Mouse (Mus musculus) kidney, postnatal 25 days (tissue): ENCODE data around the gene Sec14l1.

Experiments
- DNase-seq, 2 experiments: peaks; one replicate each; pipeline ENCODE4 v3.0.0; 2021; ENCODE audit warnings: mixed read lengths in 2 of 2

Sec14l1 gene

DNA sequence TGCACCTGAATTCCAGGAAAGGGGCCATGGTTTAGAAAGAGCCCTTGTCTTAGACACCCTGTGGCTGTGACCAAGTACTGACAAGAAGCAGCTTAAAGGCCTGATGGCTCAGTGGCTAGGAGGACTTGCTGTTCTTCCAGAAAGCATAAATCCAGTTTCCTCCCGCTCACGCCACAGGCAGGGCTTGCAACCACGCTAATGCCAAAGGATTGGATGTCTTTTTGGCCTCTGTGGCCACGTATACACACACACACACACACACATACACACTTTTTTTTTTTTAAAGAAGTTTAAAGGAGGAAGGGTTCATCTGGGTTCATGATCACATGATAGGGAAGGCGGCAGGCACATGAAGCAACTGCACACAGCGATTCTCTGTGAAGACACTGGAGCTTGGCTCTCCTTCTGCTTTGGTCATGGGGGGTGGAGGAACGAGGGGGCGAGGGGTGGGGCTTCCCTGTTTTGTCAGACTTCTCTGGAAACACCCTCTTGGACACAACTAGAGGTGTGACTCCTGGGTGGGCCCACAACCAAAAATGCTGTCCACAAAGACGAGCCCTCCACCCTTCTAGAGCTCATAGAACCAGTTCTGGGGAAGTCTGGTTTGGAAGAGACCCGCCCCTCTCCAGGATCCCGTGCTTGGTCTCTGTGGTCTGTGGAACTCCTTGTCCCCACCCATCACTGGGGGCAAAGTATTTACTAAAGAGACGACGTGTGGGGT lies 26.5 kb upstream of the Sec14l1 start:
- no peak for DNase-seq

DNA sequence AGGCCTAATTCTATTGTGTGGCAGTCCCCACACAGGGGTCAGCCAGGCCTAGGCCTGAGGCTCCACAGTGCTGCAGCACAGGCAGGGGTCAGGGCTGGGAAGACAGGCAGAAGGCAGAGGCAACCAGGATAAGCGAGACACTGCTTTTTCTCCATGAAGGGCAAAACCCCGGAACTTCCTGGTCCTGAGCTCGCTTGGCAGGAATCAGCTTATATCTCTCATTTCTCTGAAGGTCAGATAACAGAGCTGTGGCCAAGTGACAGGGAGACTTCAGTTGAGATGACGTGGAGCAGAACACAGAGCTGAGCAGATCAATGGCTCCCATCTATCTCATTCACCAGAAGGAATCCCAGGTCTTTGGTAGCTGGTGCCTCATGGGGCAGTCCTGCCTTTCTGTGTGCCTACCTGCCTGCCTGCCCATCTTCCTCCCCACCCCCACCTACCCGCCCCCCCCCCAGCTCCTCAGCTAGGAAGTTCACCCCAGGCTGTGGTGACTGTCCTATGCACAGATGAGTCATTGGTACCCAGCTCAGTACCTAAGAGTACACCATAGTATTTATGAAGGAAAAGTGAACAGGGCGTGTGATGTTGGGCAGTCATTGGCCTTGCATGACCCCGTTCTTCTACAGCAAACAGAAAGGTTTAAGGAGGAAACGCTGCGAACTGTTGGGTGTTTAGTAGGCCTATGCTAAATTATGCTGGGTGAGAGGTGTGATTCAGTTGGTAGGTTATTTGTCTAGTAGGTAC lies 25.1 kb upstream of the Sec14l1 start:
- no peak for DNase-seq

DNA sequence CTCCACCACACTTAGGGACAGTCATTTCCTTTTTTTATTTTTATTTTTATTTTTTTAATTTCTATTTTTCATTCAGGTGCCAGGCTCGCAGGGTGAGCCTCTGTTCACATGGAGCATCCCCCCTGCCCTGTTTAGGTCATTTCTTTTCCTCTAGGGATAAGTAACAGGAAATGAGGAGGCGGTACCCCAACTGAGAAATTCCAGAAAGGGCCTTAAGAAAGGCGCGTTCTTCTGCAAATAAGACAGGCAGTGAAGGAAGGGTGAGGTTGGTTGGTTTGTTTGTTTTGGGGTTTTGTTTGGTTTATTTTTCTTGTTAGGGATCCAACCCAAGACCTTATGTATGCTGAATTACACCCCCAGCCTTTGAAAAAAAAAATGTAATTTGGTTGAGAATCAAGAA lies 23.6 kb upstream of the Sec14l1 start:
- DNase-seq: no peak

DNA sequence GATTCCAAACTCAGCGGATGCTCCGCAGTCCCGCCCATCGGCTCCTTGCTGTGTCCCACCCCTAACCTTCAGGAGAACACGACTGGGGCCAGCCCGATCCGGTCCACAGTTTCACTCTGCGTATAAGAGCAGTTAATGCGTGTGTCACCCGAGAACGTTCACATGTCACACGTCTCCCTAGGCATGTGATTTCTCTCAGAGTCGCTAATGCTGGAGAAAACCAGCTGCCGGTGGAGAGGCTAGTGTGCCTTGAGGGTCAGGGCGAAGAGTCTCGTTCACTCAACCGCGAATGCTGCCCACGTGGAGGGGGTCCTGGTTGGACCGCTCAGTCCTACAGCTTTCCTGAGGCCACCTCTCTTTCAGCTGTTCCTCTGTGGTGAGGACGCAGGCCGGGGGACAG lies 23.1 kb upstream of the Sec14l1 start:
- DNase-seq: peak; percentile 67 to 91

DNA sequence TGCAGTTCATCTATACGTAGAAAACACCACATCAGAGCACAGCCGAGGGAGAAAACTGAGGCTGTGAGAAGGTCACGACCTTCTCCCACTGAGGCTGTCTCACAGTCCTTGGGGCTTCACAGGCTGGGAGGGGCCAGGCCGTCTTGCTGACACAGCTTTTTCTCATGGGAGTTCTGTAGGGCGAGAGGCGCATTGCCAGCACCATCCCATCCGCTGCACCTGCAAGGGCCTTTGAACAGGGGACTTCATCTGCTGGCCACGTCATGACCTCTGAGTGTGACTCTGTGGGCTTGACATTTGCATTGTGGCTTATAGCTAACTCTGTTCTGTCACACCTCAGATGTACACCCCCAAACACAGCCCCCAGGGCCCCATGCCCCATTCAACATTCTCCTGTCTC lies 22.3 kb upstream of the Sec14l1 start:
- peak in 1 of 2 experiments; percentile 67 for DNase-seq

DNA sequence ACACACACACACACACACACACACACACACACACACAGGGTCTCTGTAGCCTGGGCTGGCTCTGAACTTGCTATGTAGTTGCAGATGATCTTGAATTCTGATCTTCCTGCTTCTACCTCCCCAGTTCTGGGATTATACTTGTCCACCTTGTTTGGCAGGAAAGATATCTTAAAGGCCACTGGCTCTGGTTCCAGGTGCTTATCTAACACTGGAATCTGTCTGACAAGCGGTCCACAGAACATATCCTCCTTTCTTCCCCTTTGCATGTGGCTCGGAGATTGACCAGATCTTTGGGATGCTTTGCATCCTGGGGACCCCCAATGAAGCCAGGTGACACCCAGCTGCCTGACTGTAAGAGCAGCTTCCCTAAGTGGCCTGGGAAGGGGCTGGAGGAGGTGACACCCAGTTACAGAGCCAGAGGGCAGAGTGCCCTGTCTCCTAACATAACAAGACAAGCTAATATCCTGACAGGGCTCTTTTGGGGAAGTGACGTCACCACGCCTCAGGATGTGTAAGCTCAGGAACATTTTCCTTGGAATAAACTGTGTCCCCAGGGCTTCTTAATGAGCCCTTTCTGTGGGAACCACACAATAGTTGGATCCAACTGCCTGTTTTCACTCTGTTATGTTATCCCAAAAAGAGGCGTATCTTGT lies 20.9 kb upstream of the Sec14l1 start:
- DNase-seq: peak; percentile 69 to 83

DNA sequence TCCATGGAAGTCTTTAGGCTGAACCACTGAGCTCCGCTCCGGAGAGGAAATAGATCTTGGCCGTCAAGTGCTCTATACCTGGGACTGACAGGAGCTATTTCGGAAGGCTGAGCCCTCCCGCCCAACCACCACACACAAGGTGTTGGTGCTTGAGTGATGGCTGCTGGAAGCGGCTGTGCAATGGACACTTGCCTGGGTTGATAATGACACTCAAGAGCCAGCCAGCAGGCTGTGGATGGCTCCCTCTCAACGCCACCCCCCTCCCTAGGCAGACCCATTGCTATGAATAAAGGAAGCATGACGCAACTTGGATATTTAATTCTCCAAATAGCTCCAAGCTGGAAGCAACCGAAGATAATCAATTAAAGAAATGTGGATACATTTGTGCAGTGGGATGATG lies 20.3 kb upstream of the Sec14l1 start:
- no peak for DNase-seq

DNA sequence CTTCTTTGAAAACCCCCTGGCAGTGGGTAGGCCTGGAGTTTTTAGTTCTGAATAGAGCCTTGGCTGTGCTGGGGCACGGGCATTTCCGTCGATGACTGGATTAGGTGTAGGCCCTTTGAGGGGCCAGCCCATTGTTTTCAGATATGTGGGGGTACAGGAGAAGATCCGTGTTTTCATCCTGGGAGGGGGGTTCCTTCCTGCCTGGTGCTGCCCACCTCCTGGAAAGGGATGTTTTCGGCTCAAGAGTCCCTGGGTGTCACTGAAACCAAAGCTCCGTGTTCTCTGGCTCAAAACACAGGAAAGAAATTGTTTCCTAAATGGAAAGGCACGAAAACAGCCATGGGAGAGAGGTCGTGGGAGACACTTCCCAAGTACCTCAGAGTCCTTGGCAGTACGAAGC lies 17.9 kb upstream of the Sec14l1 start:
- DNase-seq: peak; percentile 41 to 80

DNA sequence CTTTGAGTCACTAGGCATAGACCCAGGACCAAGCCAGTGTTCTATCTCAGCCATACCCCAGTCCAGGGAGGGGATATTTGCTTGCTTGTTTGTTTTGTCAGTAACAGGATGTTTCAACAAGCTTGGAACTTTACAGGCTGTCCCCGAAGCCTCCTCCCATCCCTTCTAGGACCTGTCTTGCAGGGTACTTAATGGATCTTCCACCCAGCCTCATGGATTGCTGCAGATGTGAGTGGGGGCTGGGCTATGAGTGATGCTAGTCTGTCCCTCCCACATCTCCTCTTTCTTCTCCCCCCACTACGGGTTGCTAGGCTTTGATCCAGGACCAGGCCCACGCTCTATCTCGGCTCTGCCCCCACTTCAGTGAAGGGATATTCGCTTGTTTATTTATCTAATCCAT lies 16.8 kb upstream of the Sec14l1 start:
- DNase-seq: peak; percentile 34 to 78

DNA sequence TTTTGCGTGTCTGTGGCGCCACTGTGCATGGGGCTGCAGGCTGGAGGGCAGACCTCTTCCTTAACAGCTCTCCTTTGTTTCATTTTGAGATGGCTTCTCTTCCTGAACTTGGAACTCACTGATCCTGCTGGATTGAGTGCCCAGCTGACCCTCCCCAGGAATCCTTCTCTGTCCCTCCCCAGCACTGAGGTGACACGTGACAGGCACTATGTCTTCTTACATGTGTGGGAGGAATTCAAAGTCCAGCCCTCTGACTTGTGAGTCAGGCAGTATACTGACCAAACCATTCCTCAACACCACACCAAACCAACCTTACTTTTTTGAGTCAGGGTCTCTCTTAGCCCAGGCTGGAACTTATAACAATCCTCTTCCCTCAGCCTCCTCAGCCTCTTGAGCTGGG lies 16.2 kb upstream of the Sec14l1 start:
- DNase-seq: no peak

DNA sequence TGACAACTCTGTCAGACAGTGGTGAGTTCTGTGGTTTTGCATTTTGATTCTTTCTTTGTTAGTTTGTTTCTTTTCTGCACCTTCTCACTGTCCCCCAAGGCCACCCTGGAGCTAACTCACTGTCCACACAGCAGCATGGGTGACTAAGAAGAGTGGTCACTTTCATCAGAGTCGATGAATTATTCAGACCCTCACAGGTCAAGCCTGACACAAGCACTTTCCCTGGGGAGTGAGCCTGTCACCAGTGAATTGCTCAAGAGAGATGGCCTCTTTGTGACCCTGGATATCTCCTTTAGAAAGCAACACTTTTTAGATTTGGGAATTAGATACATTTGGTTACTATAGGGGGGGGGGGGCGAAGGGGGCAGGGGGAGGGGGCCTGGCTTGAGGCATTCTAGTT lies 15.6 kb upstream of the Sec14l1 start:
- no peak for DNase-seq

DNA sequence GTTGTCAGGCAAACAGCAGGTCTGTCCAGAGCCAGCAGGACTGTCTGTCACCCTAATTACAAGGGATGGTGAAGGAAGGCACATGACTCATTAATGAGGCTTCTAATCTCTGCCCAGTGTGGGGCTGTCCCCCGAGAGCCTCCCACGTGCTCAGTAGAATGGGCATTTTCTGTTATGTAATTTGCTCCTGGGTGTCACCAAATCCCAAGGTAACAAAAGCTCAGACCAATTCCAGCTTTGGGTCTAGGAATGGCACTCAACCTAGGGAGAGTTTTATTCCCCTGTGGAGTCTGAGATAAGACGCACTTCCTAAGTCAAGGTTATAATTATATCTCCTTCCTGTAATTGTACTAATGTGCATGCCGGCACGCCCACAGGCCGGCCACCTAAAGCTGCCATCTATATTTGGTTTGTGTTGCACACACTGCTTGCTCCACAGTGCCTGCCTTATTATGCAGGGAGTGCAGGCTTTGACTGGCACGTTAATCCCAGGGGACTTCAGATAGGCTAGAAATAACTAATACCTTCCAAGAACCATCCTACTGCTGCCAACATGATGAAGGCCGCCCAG lies 13.5 kb upstream of the Sec14l1 start:
- DNase-seq: peak; percentile 48 to 84

DNA sequence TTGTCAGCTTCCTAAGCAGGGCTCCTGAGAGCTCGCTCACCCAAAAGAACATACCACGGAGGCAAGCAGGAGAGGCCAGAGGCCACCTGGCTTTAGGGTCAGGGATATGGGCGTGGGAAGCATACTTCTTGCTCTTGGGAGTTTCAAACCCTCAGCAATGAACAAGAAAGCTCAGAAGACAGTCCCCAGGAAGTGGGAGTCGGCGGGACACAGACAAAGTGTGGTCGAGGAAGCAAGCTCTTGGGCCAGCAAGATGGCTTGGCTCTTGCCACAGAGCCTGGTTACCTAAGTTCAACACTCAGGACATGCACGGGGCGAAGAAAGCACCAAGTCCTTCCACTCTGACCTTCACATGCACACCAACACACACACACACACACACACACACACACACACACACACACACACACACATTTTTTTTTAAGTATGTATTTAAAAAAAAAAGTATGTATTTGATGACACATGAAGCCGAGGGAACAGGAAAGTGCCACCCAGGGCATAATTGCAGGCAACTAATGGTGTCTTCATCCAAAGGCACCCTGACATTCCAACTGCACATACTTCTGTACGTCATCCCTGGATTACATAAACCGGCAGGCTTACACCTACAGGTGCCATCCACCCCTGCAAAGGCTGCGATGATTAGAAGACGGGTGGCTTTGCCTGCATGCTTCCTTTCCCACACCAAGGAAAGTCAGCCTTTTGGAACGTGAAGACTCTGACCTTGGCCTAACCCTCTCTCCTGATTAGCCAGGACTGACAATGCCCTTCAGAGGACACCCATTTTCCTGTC lies 12.8 kb upstream of the Sec14l1 start:
- peak in 1 of 2 experiments; percentile 55 for DNase-seq

DNA sequence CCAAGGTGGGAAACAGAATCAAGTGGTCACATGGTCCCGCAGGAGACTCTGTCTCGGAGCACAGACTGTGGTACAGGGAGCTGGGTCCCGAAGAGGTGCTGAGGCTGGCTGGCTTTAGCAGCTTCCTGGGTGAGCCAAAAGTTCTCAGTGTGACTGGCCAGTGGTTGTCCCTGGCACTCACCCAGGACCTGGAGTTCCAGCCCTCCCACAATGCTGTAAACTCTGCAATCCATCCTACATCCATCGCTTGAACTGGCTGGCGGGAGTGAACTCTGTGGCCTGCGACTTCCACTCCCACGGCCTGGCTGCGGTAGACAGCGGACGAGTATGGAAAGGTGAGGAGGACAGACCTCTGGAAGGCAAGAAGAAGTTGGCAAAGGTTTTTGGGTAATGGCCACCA lies 11.4 kb upstream of the Sec14l1 start:
- DNase-seq: peak; percentile 61 to 84

DNA sequence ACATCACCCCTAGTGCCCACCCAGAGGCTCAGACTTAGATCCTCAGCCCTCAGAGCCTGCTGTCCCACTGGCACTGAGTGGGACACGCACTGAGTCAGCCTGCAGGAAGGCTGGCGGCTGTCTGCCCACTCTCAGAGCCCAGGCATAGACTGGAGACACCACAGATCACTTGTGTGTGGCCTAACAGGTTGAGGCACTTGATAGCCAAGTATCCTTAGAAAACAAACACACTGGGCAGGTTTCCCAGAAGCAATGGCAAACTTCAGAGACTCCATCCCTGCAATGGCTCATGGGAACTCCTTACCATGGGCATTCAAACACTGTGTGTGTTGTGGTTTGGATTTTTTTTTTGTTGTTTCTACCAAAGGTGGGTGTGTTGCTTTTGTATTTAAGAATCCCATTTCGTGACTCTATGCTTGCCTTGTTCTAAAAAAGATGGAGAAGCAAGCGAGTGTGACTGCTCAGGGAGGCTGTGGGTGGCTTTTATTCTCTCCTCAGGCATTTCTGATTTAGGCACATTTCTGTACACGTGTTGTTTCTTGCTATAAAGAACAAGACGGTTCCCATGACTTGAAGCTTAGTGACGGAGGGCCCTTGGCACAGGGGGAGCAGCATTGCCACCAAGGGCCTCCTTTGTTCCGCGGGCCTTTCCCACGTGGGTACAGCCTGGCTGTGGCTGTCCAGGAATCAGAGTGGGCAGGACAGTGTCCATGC lies 10.8 kb upstream of the Sec14l1 start:
- DNase-seq: no peak

DNA sequence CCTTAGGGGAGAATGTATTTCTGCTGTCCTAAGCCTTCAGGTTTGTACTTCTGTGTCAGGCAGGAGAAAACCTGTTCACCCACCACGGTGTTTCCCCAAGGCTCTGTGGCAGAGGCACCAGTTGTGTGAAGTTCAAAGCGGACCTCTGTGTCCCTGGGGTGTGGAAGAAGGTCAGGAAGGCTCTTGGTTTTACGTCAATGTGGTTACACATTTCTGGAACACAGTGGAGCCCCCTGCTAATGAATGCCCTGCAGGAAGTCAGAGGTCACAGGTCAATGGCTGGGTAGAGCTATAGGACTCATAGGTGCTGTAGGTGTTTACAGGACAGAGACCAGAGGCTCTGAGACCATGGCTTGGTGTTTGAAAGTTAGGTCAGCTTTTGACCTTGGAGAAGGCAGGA lies 9.7 kb upstream of the Sec14l1 start:
- peak in 1 of 2 experiments; percentile 75 for DNase-seq

DNA sequence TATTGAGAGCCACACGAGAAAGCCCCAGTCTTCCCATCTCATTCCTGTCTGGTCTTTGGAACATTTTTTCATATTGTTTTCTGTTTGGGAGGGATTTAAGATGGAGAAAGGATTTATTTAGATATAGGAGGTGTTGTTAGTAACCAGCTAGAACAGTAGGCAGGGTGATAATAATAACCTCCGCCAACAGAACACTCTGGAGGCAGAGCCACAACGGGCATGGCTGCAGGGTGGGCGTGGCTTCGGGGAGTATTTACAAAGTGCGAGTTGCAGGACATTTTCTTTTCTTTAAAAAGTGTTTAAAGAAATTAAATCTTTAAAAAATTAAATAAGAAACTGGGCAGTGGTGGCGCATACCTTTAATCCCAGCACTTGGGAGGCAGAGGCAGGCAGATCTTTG lies 9.1 kb upstream of the Sec14l1 start:
- DNase-seq: no peak

DNA sequence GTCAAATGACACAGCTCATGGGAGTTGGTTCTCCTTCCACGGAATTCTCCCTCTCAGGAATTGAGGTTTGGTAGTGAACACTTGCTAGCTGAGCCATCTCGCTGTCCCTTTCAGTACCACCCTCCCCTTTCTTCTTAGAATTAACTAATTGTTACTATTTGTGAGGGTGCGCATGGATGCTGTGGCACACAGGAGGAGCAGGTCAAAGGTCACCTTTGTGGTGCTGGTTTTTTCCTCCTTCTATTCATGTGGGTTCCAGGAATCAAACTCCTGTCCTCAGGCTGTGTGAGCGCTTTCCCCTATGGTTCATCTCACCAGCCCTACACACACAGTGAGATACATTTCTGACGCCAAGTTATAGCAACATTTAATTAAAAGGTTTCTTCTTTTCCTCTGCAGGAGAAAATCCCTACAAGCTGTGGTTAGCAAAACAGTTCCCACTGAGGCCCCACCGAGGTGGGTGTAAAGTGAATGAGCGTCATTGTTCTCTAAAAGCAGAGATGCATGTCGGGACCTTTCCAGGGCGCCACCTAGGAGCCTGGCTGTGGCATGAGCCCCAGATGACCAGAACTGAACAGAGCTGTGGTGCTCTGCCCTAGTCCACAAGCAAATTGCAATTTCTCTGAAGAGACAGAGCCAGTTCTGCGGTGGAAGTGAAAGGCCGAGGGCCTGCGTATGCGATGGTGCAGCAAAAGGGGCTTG lies 8.2 kb upstream of the Sec14l1 start:
- no peak for DNase-seq

DNA sequence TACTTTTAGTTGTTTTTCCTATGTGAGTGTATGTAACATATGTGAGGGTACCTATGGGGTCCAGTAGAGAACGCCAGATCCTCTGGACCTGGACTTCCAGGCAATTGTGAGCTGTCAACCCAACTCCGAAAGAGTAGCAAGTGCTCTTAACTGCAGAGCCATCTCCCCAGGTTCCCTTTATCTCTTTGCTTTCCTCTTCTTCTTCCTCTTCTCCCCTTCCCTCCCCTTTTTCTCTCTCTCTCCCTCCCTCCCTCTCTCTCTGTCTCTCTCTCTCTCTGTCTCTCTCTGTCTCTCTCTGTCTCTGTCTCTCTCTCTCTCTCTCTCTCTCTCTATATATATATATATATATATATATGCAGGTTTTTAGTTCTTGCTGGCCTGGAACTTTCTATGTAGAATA lies 7.1 kb upstream of the Sec14l1 start:
- no peak for DNase-seq

DNA sequence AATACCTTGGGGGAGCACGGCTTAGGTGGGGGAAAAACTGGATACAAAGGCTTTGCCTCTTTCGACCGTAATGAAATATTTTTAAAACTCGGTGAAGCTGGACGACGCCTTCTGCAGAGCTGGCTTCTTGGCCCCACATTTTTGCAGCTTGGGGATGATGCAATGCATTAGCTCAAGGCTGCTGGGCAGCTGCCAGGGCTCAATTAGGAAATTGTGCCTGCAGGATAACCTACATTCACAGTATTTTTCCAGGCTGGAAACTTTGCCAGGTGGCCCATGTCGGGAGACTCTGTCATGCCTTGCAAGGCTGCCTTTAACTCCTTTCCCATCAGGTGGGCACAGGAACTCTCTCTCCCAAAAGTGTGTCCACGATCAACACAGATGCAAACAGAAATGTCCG lies 6.4 kb upstream of the Sec14l1 start:
- peak; percentile 88 to 91 for DNase-seq

DNA sequence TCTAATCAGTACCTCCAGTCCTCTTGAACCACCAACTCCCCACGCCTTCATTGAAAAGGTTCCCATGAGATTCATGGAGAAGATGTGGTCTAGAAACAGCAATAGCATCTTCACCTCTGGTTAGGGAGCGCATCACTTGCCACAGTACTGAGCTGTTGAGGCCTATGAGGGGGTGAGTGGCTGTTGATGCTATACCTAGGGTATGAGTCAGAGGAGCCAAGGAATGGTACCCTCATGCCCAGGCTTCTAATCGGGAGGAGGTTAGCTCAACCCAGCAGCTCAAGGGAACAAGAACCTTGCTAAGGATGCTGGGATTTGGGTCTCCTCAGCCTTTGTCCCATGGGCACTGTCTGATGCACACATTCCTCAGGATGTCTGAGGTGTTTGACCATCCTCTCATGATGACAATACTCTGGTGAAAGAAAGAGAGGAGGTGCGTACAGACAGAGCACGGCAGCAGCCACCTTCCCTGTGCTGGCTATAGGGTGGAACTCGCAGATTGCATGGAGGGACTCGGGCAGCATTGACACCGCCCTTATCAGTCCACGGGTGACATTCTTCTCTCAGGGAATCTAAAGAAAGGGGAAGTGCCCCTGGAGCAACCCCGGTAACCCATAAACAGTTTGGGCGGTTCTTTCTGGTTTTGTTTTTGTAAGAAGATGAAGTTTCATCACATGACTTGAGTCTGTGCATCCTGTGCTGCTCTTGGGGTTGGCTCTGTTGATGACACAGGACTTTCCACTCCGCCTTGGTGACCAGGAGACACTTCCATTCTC lies 5.6 kb upstream of the Sec14l1 start:
- DNase-seq: no peak
